Mouse (Mus musculus): ENCODE measurements around the gene Nipal1.

DNA sequence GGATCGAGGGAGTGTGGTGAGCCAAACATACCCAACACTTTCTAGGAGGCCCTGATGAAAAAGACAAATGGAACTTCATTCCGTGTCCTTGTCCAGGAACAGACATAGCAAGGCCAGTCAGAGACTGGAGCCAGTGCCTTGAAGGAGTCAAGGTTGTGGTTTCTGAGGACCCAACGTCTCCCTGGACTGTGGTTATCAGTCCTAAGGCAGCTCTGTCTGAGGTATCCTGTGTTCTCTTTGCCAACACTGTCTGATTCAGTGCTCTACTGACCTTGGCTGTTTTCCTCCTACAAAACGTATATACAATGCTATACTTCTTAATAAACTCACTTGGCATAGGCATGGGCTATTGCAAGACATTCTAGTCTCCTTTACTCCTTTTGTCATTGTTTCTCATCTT lies 30.2 kb upstream of the Nipal1 start:
- TF ChIP-seq CTCF (IDR thresholded peaks at IDR 0.05; ENCODE audit: borderline replicate concordance, insufficient read depth, low read length) (no peak), POLR2A (IDR thresholded peaks at IDR 0.05; ENCODE audit: low read depth, low read length) (no peak)
